Mouse (Mus musculus) cerebellum, adult 11 months (tissue): ENCODE measurements around the gene Smad1.
A peak's percentile ranks its signal among the peaks of the same experiment; 100 is the strongest.
"Not testable (repeated sequence)": the region's sequence is repeated elsewhere in the genome, so short reads cannot be mapped to it uniquely, and the experiment has no call there.

Experiments used
- DNase-seq: peaks from one replicate; pipeline ENCODE4 v3.0.0; 2022

Smad1 gene

DNA sequence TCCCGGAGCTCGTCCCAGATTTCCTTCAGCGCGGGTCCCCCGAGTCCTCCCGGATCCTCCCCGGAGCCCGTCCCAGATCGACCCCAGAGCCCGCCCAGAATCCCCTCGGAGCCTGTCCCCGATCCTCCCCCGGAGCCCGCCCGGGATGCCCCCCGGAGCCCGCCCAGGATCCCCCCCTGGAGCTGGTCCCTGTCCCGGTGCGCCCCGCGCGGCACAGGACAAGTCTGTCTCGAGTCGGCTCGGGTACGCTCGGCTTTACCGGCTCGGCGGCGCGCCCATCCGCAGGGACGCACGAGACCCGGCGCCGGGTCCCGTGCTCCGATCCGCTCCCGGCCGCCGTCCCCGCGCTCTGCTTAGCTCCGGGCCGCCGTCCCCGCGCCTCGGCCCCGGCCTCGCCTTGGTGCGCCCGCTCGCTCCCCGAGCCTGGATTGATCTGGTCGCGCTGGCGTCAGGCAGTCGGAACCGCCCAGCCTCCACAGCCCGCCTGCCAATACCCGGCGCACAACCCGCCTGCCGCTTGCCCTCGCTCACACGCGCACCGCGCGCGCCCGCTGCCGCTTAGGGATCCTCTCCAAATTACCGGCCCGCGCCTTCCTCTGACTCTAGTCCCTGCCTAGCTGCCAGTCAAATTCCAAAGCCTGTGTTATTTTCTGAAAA is at the start of gene Smad1:
Gene Smad1, minus strand, starts transcription at position 525 of the 657 bp plus-strand sequence.
- DNase-seq, result peak; percentile 94

DNA sequence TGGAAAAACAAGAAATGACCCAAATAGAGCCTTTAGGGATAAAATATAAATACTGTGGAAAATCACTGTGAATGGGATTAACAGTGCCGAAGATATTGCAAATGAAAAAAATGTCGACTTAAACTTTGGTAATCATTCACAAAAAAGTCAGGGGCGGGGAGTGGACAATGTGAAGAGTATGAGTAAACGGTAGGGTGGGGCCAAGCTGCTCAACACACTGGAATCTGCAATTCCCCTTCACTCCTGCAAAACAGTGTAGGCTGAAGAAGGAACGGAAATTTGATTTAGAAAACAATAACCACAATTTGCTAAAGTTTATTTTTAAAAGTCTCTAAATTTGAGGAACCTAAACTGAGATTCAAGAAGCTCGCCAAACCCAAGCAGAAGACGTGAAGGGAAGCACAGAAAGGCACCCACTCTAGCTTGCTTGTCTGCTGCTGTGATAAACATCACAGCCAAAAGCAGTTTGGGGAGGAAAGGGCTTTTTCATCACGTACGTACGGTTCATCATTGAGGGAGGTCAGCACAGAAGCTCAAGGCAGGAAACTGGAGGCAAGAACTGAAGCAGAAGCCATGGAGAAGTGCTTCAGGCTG is 48.0 kb upstream of the Smad1 start:
- no peak for DNase-seq

DNA sequence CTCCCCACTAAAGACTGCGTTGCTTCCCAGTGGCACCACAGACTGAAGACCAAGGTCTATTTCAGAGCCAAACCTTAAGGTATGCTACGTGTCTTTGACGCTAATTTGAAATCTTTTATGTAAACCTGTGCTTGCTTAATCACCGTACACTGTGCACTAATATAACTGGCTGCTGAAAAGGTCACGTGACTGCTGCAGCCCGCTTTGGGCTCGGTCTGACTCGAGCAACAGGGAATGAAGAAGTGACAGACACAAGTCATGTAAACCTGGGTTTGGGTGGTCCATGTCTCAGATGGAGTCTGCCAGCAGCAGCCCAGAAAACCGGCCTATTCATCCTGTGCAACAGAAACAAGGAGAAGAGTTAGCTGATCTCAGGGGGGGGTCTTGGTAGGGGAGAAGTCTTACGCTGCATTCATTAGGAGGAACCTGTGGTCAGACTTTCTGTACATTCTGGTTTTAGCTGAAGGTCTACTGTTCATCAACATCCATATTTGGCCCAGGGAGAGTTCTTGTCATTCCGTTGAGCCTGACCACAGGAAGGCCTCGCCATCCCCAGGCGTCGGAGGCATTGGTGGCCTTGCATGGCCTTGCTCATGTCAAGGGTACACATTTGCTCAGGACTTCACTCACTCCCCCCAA is 44.3 kb upstream of the Smad1 start:
- no peak for DNase-seq

DNA sequence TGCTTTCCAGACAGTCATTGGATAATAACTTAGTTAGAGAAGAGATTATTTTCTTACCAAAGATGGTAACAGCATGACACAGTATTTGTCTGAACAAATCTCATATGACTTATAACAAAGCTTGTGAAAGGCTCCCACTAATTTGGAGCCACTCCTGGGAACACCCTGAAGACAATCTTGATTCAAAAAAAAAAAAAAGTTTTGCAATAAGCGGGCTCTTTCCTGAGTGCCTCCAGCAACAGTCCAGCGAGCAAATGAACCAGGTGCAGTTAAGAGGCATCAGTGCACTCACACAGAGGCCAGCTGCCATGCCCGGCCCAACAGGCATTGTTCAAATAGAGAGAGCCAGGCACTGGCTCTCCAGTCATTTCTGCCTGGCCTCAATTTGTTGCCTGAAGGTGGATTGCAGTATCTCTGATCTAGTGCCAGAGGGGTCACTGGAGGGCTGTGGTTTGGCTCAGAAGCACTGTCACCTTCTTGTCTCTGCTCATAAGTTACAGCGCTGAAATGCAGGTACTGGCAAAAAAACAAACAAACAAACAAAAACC is 34.7 kb upstream of the Smad1 start:
- no peak for DNase-seq

DNA sequence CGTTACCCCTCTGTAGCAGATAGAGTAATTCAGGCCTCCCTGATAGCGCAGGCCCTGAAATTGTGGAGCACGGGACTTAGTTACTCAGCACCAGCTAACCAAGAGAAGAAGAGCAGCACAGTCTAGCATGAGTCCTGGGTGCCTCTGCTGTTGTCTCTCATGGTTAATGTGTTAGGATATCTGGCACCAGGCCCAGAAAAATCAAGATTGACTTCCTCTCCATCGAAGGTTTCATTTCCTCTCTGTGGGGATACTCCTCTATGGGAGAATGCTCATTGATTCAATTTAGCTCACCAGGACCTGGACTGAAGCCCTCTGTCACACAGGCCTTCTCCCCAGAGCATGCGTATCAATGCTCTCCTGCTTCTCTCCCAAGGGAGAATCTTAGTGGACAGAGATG is 15.6 kb upstream of the Smad1 start:
- no peak for DNase-seq

DNA sequence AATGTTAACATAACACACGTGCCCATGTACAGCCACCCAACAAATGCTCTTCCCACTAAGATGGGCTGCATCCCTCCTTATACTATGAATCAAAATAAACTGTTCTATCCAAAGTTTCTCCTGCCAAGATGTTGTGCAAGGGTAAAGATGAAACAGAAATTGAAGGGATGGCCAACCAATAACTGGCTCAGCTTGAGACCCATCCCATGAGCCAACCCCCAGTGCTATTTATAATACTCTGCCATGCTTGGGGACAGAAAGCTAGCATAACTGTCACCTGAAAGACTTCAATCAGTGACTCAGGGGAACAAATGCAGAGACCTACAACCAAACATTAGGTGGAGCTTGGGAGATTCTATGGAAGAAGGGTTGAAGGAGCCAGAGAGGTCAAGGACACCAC is 11.2 kb upstream of the Smad1 start:
- DNase-seq, result no peak

DNA sequence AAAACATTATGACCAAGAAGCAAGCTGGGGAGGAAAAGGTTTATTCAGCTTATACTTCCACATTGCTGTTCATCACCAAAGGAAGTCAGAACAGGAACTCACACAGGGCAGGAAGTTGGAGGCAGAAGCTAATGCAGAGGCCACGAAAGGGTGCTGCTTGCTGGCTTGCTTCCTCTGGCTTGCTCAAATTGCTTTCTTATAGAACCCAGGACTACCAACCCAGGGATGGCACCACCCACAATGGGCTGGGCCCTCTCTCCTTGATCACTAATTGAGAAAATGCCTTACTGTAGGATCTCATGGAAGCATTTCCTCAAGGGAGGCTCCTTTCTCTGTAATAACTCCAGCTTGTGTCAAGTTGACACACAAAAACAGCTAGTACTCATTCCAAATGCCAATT is 8.0 kb upstream of the Smad1 start:
- DNase-seq, result not testable (repeated sequence)

DNA sequence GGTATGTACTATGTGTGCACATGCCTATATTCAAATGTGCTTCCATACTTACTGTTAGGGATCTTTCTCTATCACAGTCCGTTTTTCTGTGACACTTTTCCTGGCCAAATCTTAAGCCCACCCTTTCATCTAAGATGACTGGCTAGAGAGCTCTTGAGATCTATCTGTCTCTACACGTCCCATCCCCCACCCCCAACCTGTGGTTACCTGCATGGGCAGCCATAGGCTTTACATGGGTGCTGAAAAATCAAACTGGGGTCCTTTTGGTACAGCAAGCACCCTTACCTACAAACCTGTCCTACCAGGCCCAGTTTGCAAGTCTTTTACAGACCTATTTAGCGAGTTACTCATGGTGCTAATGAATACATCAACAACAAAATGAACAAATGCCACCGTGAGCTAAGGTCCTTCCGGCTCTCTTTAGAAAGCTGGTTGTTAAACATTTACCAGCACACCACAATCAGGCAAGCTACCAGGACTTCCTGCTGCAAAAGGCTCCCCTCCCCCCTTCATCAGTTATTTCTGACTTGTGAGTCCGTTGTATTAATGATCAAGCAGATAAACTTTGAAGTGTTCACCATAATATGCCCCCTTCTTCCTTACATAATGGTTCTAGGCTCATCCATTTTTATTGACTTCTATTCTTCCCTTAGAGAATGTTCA is 5.7 kb upstream of the Smad1 start:
- no peak for DNase-seq

DNA sequence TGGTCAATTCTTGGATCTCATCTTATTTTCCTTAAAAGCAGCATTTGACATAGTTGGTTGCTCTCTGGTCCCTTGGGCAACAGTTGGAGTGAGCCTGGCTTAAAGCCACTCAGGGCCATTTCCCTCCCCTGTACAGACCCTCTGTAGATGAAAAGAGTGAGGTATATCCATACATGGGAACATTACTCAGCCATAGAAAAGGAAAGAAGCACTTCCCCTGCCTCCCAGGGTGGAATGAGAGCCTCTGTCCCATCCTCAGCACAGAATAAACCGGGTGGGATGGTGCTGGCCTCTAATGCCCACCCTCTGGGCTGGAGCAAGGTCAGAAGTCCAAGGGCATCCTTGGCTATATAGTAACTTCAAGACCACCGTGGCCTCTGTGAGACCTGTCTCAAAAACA is 1.4 kb upstream of the Smad1 start:
- DNase-seq, result no peak

DNA sequence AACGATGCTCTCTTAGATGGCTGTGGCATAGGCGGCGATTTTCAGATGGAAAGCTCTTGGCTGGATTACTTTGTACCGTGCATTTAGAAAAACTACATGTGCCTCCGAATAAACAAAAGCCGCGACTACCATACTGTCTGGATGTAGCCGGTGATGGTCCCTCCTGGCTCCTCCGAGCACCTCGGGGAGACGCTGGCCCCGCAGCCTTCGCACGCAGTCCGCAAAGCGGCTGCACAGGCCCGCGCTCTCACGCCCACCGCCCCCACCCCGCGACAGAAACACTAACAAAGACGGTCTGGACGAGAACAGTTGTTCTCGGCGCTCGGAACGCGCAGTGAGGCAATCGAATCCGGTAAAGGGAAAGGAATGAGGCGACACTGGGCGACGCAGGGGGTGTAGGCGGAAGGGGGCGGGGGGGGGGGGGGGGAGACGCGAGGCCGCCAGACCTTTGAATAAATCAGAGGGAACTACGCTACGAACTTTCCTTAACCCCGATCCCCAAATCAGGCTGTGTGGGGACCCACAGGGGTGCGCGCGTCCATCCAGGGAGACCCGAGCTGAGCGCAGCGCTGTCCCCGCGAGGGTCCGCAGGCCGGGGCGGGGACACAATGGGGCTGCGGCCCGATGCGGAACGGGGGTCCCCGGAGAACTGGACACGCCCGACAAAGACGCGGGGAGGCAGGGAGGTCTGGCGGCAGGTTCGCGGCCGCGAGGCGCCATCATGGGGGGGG is 902 bp downstream of the Smad1 start:
- DNase-seq, result no peak

DNA sequence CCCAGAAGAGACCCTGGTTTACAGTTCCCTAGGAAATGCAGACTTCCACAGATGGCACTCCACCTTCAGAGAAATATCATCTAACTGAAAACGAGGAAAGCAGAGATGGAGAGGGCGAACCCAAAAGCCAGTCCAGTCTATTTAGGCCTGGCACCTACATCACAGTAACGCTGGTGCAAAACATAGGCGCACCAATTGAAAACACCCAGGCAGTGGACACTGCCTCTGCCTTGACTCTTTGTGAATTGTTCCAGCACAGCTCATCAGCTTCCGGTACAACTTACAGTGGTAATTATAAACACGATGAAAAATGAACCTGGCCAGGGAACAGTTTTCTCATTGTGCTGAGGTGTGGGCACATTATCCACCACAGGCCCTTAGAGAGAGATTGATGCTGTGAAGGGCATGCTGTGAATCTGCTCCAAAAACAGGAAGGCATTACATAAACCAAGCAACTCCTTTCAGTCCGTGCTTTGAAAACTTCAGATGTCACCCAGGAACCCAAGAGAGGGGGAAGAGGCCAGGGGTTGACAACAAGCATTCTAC is 1.5 kb downstream of the Smad1 start:
- DNase-seq, result no peak

DNA sequence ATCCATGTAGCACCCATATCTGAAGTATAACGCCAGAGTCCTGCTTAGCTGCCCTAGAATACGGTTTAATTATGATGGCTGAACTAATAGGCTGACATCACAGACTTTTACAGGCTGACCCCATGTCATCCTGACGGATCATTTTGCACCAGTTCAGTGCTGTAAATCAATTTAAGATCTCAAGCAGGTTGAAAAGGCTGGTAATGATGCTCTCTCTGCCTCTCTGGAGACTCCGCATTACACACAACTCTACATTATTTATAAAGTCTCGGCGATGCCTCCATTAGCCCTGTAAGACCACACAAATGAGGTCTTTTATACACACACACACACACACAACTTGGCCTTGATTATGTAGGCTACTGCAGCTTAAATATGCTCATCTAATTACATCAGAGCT is 2.4 kb downstream of the Smad1 start:
- DNase-seq, result no peak

DNA sequence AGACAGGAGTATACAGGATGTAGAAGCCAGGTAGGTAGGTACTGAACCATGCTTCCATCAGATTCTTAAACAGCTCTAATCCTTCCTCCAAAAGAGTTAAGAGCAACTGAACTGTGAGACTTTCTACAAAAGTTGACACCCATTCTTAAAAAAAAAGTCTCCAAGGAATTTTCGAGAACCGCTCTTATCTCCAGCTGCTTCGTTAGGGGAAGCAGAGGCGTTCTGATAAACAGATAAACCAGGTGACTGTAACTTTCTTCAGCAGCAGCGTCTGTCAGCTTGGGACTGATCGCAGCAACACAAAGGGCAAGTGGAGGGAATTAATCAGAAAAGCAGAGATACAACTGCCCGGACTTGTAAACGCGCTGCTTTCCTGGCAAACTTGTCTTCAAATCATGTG is 5.3 kb downstream of the Smad1 start:
- DNase-seq, result no peak

DNA sequence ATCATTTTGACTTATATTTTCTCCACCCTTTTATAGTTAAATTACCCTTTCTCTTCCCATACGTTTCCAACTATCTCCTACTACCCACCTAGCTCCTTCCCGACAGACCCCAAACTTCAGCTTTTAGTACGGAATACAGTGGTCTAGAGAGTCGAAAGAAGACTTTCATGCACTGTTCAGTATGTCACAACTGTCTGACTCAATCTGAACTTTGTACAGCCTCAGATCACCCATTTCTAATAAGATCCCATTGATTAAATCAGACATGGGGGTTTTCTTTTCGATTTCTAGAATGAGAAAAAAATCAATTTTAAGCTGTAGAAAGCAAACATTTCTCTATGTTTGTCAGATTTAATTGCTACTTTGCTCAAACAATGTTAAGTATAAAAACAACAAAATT is 6.1 kb downstream of the Smad1 start:
- no peak for DNase-seq

DNA sequence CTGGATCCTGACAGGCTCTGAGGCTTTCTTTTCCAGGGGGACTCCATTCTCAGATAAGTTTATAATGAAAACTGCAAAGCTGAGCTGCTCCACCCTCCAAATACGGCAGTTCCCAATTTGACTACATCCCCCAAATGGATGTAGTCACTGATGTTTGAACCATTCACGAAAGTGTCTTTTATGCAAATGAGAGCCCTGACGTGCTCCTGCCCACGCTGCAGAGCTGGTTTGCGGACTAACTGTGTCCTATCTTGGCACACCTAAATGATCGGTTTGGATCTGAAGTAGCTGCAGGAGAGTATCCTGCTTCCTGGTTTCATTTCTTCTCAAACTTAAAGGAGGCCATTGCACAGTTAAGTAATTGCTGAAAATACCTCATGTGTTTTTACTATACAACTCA is 6.7 kb downstream of the Smad1 start:
- DNase-seq, result no peak

DNA sequence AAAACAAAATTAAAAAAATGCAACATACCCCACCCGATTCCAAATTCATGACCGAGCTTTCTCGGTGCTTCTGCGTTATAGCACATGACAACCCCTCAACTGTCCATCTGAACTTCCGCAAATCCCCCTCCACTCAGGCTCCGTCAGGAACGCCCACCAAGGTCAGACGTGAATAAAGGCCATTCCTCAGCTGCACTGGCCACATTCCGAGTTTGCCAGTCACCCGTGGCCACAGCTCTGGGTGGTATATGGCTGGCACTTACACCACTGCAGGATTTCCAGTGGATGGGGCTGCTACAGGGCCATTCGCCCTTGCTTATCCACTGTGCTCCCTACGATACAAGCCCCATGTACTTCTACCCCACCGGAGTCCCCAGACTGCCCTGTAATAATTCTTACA is 7.9 kb downstream of the Smad1 start:
- no peak for DNase-seq

DNA sequence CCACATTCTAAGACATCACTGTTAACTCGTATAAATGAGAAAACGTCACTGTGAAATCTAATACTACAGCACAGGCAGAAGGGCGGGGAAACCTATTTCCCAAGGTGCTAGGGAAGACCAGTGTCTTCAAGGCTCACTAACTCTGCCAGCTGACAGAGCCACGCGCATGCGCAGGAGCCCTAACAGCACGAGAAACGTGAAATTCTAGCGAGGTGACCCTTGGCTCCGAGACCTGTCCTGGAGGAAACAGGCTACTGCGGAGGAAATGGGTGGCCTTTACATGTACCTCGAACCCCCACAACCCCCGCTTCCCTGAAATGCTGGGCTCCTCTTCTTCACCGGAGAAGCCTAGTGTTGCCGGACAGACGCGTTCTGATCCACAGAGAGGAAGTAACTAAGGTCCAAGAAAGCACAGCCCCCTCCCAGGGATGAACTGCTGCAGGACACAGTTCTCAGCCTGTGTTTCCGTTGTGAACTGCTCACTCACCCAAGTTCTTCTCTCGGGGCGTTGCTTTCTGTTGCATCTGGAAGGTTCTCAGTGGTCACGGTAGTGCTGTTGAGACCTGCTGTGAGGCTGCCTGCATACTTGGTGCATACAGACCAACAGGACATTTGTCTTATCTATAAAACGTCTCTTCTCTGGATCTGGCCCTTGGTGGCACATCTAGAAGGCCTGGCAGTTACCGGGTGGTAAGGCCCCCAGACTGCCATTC is 10.1 kb downstream of the Smad1 start:
- DNase-seq, result no peak

DNA sequence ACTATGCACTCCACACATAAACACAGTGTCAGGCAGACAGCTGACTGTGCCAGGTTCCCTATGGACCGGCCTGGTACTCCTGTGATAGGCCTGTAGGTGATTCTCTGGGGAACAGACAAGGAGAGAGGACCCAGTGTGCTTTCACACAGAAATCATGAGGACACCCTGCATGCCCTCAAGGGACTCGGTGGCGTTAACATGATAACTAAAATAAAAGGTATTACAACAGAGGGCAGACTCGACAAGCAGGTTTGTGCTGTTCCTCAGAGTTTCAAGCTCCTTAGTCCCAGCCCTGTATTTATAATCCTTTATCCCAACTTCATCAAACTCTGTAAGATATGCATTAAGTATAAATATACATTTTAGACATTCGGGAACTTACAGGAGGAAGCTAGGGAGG is 12.5 kb downstream of the Smad1 start:
- DNase-seq, result no peak

DNA sequence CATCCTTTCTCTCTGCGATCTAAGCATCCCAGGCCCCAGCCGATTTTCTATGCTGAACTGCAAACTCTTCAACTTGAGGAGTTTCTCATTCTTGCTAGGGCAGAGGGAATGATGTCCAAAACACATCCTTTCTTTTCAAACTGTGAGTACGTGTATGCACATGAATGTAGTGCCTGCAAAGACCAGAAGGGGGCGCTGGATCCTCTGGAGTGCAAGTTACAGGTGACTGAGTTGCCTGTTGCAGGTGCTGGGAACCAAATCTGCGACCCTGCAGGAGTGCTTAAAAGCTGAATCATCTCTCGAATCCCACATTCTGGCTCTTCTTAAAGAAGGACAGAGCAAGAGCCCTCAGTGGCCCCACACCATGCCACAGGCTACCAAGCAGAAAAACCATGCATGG is 13.0 kb downstream of the Smad1 start:
- no peak for DNase-seq

DNA sequence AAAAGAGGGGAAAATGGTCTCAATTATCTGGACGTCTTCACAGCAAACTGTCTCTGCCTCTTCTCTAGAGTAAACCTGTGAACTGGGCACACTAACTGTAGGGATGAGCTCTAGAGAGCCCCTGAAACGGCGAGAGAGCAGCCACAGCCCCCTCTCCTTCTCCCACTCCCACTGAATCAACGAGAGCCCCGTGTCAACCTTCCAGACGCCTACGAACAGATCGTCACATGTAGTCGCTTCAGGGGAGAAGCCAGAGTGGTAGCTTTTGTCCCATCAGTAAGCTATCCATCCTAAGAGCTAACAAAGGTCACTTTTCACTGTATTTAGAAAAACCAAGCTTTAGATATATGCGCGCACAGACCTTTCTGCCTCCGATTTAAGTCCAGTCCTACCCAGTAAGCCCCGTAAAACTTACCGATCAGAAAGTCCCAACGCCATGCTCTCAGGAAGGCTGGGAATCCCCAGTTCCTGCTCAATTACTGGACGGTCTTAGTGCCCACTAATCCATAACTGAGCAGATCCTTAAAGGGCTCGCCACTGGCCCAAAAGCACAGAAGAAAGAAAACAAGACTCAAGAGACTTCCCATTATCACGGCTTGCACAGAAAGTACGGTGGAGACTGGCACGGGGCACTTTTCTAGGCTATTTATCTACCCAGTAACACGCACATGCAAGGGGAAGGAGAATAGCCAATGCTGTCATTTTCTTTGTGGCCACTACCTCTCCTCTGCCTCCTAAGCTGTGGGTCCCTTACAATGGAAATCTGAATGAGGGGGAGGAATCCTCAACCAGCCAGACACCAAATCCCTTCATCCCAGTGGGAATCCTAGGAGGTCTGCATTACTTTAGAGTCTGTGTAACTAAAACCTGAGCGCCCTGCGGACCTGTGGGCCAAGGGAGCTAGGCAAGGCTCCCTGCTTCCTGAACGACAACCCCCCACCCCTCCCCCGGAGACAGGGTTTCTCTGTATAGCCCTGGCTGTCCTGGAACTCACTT is 14.7 kb downstream of the Smad1 start:
- no peak for DNase-seq

DNA sequence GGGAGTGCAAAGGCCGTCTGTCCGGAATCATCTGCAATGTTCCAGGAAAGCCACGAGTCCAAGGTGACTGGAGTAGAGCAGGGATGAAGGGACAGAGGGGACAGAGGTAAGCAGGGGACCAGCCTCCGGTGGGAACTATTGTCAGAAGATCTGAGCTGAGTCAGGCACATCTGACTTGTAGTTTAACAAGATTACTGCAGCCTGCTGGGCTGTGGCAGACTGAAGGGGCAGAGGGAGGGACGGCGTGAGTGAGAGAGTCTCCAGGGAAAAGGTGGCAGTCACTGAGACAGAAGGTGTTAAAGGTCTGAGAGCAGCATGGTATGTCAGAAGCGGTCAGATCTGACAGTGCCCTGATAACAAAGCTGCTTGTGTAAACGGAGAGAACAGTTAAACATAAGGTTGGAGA is 16.5 kb downstream of the Smad1 start:
- no peak for DNase-seq
